1 mouse cellular context compared by ENCODE assay signal in the genomic region with DNA sequence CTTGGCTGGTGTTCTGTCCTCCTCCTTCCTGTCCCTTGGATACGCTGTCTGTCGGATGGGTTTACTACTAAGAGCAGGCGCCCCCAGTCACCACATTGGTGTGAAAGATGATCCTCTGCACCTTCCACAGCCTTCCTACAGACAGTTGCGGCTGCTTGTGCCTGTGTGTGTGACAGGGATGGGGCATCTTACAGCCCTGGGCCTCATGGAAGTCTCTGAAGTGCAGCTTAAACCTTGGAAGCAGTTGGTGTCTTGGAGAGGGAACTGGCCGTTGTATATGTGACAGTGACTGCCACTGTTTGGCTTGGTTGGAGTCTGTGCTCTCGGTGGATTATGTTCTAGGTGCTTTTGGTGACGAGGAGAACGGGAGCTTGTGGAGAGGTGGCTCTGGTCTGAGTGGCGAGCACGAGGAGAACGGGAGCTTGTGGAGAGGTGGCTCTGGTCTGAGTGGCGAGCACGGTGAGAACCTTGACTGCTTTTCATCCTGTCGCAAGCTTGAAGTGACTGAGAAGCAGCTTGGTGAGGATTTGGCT.
A peak's percentile ranks its signal among the peaks of the same experiment; 100 is the strongest.
TF ChIP-seq lines count a peak whose summit lies in the region.

No protein-coding gene starts in this region.

TF ChIP-seq in myocyte, 11 proteins besides CTCF, POLR2A, EP300 and RAD21:
- TF ChIP-seq CEBPB (IDR thresholded peaks at IDR 0.05; ENCODE audit: insufficient read depth, poor library complexity, severe bottlenecking) = no peak
- TF ChIP-seq MAX (IDR thresholded peaks at IDR 0.05; ENCODE audit: low read depth) = no peak
- peak in 1 of 3 experiments; percentile 18 for TF ChIP-seq MYOG (IDR thresholded peaks at IDR 0.05; ENCODE audit: control insufficient read depth in 1 of 3, insufficient read depth in 1 of 3, insufficient read length in 2 of 3, low read depth in 2 of 3)
- TF ChIP-seq POLR2AphosphoS2 (IDR thresholded peaks at IDR 0.05; ENCODE audit: insufficient read length, low read depth) = peak; percentile 19
